Mouse (Mus musculus) heart, postnatal 0 days (tissue): Measurements from ENCODE around the gene Ehmt1. TPM values are rescaled to one million over a fixed set of nuclear protein-coding genes. Genes with fewer than 3 reads are reported as not detected.
A peak's percentile ranks its signal among the peaks of the same experiment; 100 is the strongest.

Experiments
- ATAC-seq: fragments of 200-750 bp; cut with Nextera tagmentation; 2 replicates; pipeline ENCODE4 v1.8.0; 2017; ENCODE audit warnings: low read depth, moderate number of reproducible peaks, moderate library complexity; ENCODE audit not compliant: insufficient read depth
- DNase-seq: peaks from one replicate; pipeline ENCODE4 v3.0.0-alpha.2; 2016; ENCODE audit warnings: low spot score
- H3K27ac ChIP-seq: fragments of 300-500 bp; sonication (generic); 2 replicates; pipeline ENCODE4 v1.5.1; 2014; ENCODE audit warnings: low read depth, mild to moderate bottlenecking
- H3K27me3 ChIP-seq: fragments of 300-500 bp; sonication (generic); 2 replicates; pipeline ENCODE4 v1.6.1; 2014; ENCODE audit warnings: low read length, mixed read lengths; ENCODE audit not compliant: control insufficient read depth, insufficient read depth
- H3K36me3 ChIP-seq: fragments of 300-500 bp; sonication (generic); replicated peaks from 2 replicates; pipeline ENCODE4 v1.6.1; 2014; ENCODE audit warnings: low read length, mixed read lengths; ENCODE audit not compliant: control insufficient read depth, insufficient read depth
- H3K4me1 ChIP-seq: fragments of 300-500 bp; sonication (generic); 2 replicates; pipeline ENCODE4 v1.6.1; 2014; ENCODE audit warnings: antibody characterized with exemption; ENCODE audit not compliant: control insufficient read depth, insufficient read depth
- H3K4me2 ChIP-seq: fragments of 300-500 bp; sonication (generic); 2 replicates; pipeline ENCODE4 v1.6.1; 2014; ENCODE audit warnings: low read depth, mild to moderate bottlenecking, low read length, moderate library complexity
- H3K4me3 ChIP-seq: fragments of 300-500 bp; sonication (generic); 2 replicates; pipeline ENCODE4 v1.5.1; 2014; ENCODE audit warnings: low read depth, low read length
- H3K9ac ChIP-seq: fragments of 300-500 bp; sonication (generic); replicated peaks from 2 replicates; pipeline ENCODE4 v1.6.1; 2014; ENCODE audit warnings: low read depth, low read length, mixed read lengths
- H3K9me3 ChIP-seq: fragments of 300-500 bp; sonication (generic); replicated peaks from 2 replicates; pipeline ENCODE4 v1.6.1; 2016; ENCODE audit warnings: low read length; ENCODE audit not compliant: control insufficient read depth
- CTCF ChIP-seq: IDR thresholded peaks from 2 replicates; pipeline ENCODE4 v1.5.1; 2016; ENCODE audit warnings: antibody characterized with exemption, control low read depth, low read depth
- EP300 ChIP-seq: IDR thresholded peaks from 2 replicates; pipeline ENCODE4 v1.6.1; 2016; ENCODE audit warnings: antibody characterized with exemption, low read depth
- WGBS: fragments of 180-500 bp; shearing (Covaris S2); extraction: QIAGEN DNeasy Blood & Tissue Kit; methylation state at CpG from one replicate; pipeline ENCODE4 v1.1.7; 2014; 5-methylcytosine and 5-hydroxymethylcytosine counted together
- polyA plus RNA-seq: library from polyadenylated mRNA; unstranded; fragments of >200 nt; fragmentation: Nextera tagmentation; extraction: Ambion mirVana; gene quantifications from 2 replicates; pipeline ENCODE4 v1.2.1, GENCODE M21; 2015
- total RNA-seq: library from RNA; depleted of rRNA; stranded (reverse); fragments of >200 nt; gene quantifications from 2 replicates; pipeline ENCODE4 v1.2.3, GENCODE M21; 2014; ENCODE audit warnings: low replicate concordance

The Ehmt1 gene
- total and polyA plus RNA-seq, 2 experiments from 2014 or later = 34.7 to 49.8 TPM

DNA sequence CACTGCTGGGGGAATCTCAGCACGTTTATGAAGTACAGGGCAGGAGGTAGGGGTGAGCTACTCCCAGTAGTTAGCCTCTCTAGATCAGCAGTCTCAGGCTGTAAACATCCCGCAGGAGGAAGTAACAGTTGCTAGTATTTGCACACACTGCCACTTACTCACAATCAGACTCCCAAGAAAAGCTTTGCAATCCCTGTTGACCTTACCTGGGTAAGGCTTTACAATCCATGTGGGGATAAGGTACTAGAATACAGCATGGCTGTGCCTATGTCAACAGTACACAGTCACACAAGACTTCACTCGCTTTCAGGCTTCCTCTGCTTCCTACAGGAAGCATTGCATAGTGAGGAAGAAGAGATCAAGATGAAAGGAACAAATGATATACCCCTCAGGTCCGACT, 22.7 kb downstream of the Ehmt1 start:
- Histone ChIP-seq H3K27ac (no peak overlapping the region), H3K9ac (no peak overlapping the region), H3K9me3 (no peaks in the 10 kb centered on the region), H3K4me2 (no peak overlapping the region), H3K4me1 (peaks cover 10% of the 10 kb centered on the region; the same call in 1 of the 2 replicates), H3K36me3 (no peaks in the 10 kb centered on the region), H3K27me3 (no peaks in the 10 kb centered on the region), H3K4me3 (no peak overlapping the region)
- DNase-seq (no peak), ATAC-seq (no peak)
- WGBS = 69% methylated on average over 4 of the region's 4 CpGs
- TF ChIP-seq EP300 = no peak
- no peak for TF ChIP-seq CTCF

GRCm38 (mm10) chr2:24894211-24894610, 25.2 kb downstream of the Ehmt1 start:
- Histone ChIP-seq H3K4me1 (peaks cover 6% of the 10 kb centered on the region), H3K4me2 (no peak overlapping the region), H3K9ac (no peak overlapping the region), H3K4me3 (no peak overlapping the region), H3K27ac (no peak overlapping the region), H3K9me3 (no peaks in the 10 kb centered on the region), H3K36me3 (no peaks in the 10 kb centered on the region), H3K27me3 (no peaks in the 10 kb centered on the region)
- WGBS = 88% methylated on average over 1 of the region's 1 CpGs
- ATAC-seq (no peak), DNase-seq (no peak)
- TF ChIP-seq CTCF (no peak), EP300 (no peak)

GRCm38 (mm10) chr2:24892318-24892717, 27.1 kb downstream of the Ehmt1 start:
- H3K4me2 ChIP-seq = no peak overlapping the region
- TF ChIP-seq CTCF (no peak), EP300 (no peak)
- ATAC-seq (no peak), DNase-seq (no peak)
- no peak overlapping the region for H3K9ac ChIP-seq
- H3K4me3 ChIP-seq = no peak overlapping the region
- H3K4me1 ChIP-seq = peaks cover 6% of the 10 kb centered on the region
- no peaks in the 10 kb centered on the region for H3K36me3 ChIP-seq
- no peak overlapping the region for H3K27ac ChIP-seq
- 80% methylated on average over 5 of the region's 5 CpGs for WGBS
- H3K9me3 ChIP-seq = no peaks in the 10 kb centered on the region
- no peaks in the 10 kb centered on the region for H3K27me3 ChIP-seq

DNA sequence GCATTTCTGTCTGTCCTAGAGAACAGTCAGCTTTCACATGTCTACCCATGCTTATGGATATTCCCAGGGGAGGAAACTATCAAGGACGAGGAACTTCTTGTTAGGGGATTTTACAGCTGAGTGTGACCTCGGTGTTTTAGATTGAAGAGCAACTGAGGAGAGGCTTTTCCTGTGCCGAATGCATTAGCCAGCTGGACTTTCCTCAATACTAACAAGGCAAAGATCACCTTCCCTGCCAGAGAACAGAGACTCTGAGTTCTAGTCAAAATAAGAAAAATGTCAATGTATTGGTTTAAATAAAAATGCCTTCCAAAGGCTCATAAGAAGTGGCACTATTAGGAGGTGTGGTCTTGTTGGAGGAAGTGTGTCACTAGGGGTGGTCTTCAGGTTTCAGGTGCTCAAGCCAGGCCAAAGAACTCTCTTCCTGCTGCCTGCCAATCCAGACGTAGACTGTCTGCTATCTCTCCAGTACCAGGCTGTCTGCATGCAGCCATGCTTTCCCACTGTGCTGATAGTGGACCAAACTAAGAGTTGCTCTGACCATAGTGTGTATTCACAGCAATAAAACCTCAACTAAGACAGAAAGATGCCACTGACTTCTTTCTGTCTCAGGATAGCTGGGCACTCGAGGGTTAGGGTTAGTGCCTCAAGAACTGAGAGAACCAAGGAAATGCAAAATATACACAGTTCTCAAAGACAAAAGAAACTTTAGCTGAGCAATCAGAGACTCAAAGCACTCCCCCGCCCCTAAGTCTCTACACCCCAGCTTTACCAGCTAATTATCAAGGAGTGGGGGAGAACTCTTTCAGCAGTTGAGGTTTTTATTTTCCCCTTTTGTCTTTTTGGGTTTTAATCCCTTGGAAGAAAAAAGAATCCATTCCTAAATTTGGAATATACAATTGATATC, 28.6 kb downstream of the Ehmt1 start:
- Histone ChIP-seq H3K27me3 (no peaks in the 10 kb centered on the region), H3K36me3 (no peaks in the 10 kb centered on the region), H3K4me2 (no peak overlapping the region), H3K4me3 (no peak overlapping the region), H3K9me3 (no peaks in the 10 kb centered on the region), H3K4me1 (peaks cover 6% of the 10 kb centered on the region), H3K27ac (peak overlapping the region; percentile 37), H3K9ac (no peak overlapping the region)
- peak; percentile 9 for DNase-seq
- no peak for TF ChIP-seq CTCF
- TF ChIP-seq EP300 = no peak
- WGBS = 61% methylated on average over 6 of the region's 6 CpGs
- ATAC-seq = no peak

- Histone ChIP-seq H3K9me3 (no peaks in the 10 kb centered on the region), H3K4me1 (peaks cover 6% of the 10 kb centered on the region), H3K36me3 (peaks cover 8% of the 10 kb centered on the region), H3K9ac (no peak overlapping the region), H3K4me3 (no peak overlapping the region), H3K27me3 (no peaks in the 10 kb centered on the region), H3K4me2 (no peak overlapping the region), H3K27ac (no peak overlapping the region)
- 80% methylated on average over 5 of the region's 5 CpGs for WGBS
- no peak for TF ChIP-seq EP300
- TF ChIP-seq CTCF = peak; percentile 37
- DNase-seq = no peak
- ATAC-seq = no peak
Measured at GRCm38 (mm10) chr2:24888895-24889294, 30.5 kb downstream of the Ehmt1 start.
